Mouse (Mus musculus) right cerebral cortex, adult 2 months (tissue): Measurements from ENCODE around the gene Atg7.
"Not testable (repeated sequence)": the region's sequence is repeated elsewhere in the genome, so short reads cannot be mapped to it uniquely, and the experiment has no call there.

ENCODE experiments used
- DNase-seq, 2 experiments: peaks; one replicate each; pipeline ENCODE4 v3.0.0; 2021 to 2022; ENCODE audit warnings: low spot score in 2 of 2

The Atg7 gene

GRCm38 (mm10) chr6:114878841-114879520 is 236.1 kb downstream of the Atg7 start:
- DNase-seq = no peak

GRCm38 (mm10) chr6:114880798-114881197 is 237.9 kb downstream of the Atg7 start:
- DNase-seq = no peak

GRCm38 (mm10) chr6:114882212-114882611 is 239.3 kb downstream of the Atg7 start:
- DNase-seq = no peak

- DNase-seq = no peak
Measured at GRCm38 (mm10) chr6:114882675-114883074, 239.8 kb downstream of the Atg7 start.

GRCm38 (mm10) chr6:114883261-114883740 is 240.4 kb downstream of the Atg7 start:
- DNase-seq = peak; percentile 71 to 80

- DNase-seq = no peak
Measured at GRCm38 (mm10) chr6:114885129-114885528, 242.2 kb downstream of the Atg7 start.

- DNase-seq = no peak
Measured at GRCm38 (mm10) chr6:114886012-114886411, 243.1 kb downstream of the Atg7 start.

GRCm38 (mm10) chr6:114886504-114887361 is 243.8 kb downstream of the Atg7 start:
- DNase-seq = no peak

GRCm38 (mm10) chr6:114888922-114889321 is 246.0 kb downstream of the Atg7 start:
- peak; percentile 77 to 79 for DNase-seq

- not testable (repeated sequence) for DNase-seq
Measured at GRCm38 (mm10) chr6:114889971-114890370, 247.1 kb downstream of the Atg7 start.

- DNase-seq = peak; percentile 73 to 80
Measured at GRCm38 (mm10) chr6:114890411-114891115, 247.7 kb downstream of the Atg7 start.

GRCm38 (mm10) chr6:114891272-114891671 is 248.4 kb downstream of the Atg7 start:
- no peak for DNase-seq

- no peak for DNase-seq
Measured at GRCm38 (mm10) chr6:114891771-114892170, 248.9 kb downstream of the Atg7 start.

- DNase-seq = peak; percentile 75 to 76
Measured at GRCm38 (mm10) chr6:114892363-114892762, 249.5 kb downstream of the Atg7 start.

- peak in 1 of 2 experiments; percentile 43 for DNase-seq
Measured at GRCm38 (mm10) chr6:114893427-114894209, 250.7 kb downstream of the Atg7 start.

GRCm38 (mm10) chr6:114894548-114895106 is 251.7 kb downstream of the Atg7 start:
- no peak for DNase-seq

- DNase-seq = no peak
Measured at GRCm38 (mm10) chr6:114895191-114895590, 252.3 kb downstream of the Atg7 start.

- DNase-seq = no peak
Measured at GRCm38 (mm10) chr6:114896281-114896680, 253.4 kb downstream of the Atg7 start.

- DNase-seq = no peak
Measured at GRCm38 (mm10) chr6:114898949-114899348, 256.1 kb downstream of the Atg7 start.

- DNase-seq = no peak
Measured at GRCm38 (mm10) chr6:114899652-114900051, 256.8 kb downstream of the Atg7 start.

- DNase-seq = no peak
Measured at GRCm38 (mm10) chr6:114900194-114900593, 257.3 kb downstream of the Atg7 start.
